Mouse (Mus musculus) heart, embryonic 13.5 days (tissue): ENCODE data around the gene Arhgap20. TPM values are rescaled to one million over a fixed set of nuclear protein-coding genes. Genes with fewer than 3 reads are reported as not detected.

ENCODE experiments used
- ATAC-seq: fragments of 200-750 bp; cut with Nextera tagmentation; 2 replicates; pipeline ENCODE4 v1.8.0; 2017; ENCODE audit warnings: moderate TSS enrichment; ENCODE audit not compliant: insufficient number of reproducible peaks, low FRiP score, low TSS enrichment; ENCODE audit errors: extremely low read depth
- H3K27ac ChIP-seq: fragments of 300-500 bp; sonication (generic); replicated peaks from 2 replicates; pipeline ENCODE4 v1.5.1; 2015; ENCODE audit warnings: moderate library complexity, mild to moderate bottlenecking, inconsistent platforms
- H3K27me3 ChIP-seq: fragments of 300-500 bp; sonication (generic); replicated peaks from 2 replicates; pipeline ENCODE4 v1.6.1; 2015; ENCODE audit warnings: mild to moderate bottlenecking, inconsistent platforms
- H3K36me3 ChIP-seq: fragments of 300-500 bp; sonication (generic); 2 replicates; pipeline ENCODE4 v1.6.1; 2015; ENCODE audit warnings: mild to moderate bottlenecking, inconsistent platforms
- H3K4me1 ChIP-seq: fragments of 300-500 bp; sonication (generic); 2 replicates; pipeline ENCODE4 v1.6.1; 2015; ENCODE audit warnings: inconsistent platforms
- H3K4me2 ChIP-seq: fragments of 300-500 bp; sonication (generic); 2 replicates; pipeline ENCODE4 v1.6.1; 2015; ENCODE audit warnings: inconsistent platforms, mild to moderate bottlenecking, moderate library complexity
- H3K4me3 ChIP-seq: fragments of 300-500 bp; sonication (generic); 2 replicates; pipeline ENCODE4 v1.5.1; 2015; ENCODE audit warnings: moderate library complexity, mild to moderate bottlenecking, inconsistent platforms
- H3K9ac ChIP-seq: fragments of 300-500 bp; sonication (generic); 2 replicates; pipeline ENCODE4 v1.6.1; 2015; ENCODE audit warnings: inconsistent platforms, mild to moderate bottlenecking, moderate library complexity
- H3K9me3 ChIP-seq: fragments of 300-500 bp; sonication (generic); 2 replicates; pipeline ENCODE4 v1.6.1; 2016; ENCODE audit warnings: inconsistent platforms
- WGBS: fragments of 180-500 bp; shearing (Covaris S2); methylation state at CpG from one replicate; pipeline ENCODE4 v1.1.7; 2015; ENCODE audit warnings: mixed read lengths; 5-methylcytosine and 5-hydroxymethylcytosine counted together
- polyA plus RNA-seq: library from polyadenylated mRNA; unstranded; fragments of >200 nt; fragmentation: Nextera tagmentation; extraction: Ambion mirVana; gene quantifications from 2 replicates; pipeline ENCODE4 v1.2.1, GENCODE M21; 2015

Gene Arhgap20
- polyA plus RNA-seq = 0.97 and 1.5 TPM in 2 replicates

GRCm38 (mm10) chr9:51764921-51765416 is at the start of gene Arhgap20:
Arhgap20 (plus strand) TSS chr9:51765337.
- Histone ChIP-seq H3K4me2 (peak within 1 kb of the TSS; percentile 98), H3K27me3 (peaks cover 70% of the 10 kb centered on the region), H3K9me3 (no peaks in the 10 kb centered on the region), H3K27ac (0 out of 2 replicates have a peak within 1 kb of the TSS, but pooled peaks have one; percentile 8), H3K9ac (peak within 1 kb of the TSS; percentile 82), H3K4me3 (peak within 1 kb of the TSS; percentile 81), H3K4me1 (peaks cover 27% of the 10 kb centered on the region), H3K36me3 (no peaks in the 10 kb centered on the region)
- under 1% methylated on average over 44 of the region's 77 CpGs for WGBS
- ATAC-seq = peak; percentile 65

- 74% methylated on average over 3 of the region's 3 CpGs for WGBS
- no peak overlapping the region for H3K9ac ChIP-seq
- no peaks in the 10 kb centered on the region for H3K9me3 ChIP-seq
- H3K27ac ChIP-seq = no peak overlapping the region
- no peak overlapping the region for H3K4me3 ChIP-seq
- H3K27me3 ChIP-seq = no peaks in the 10 kb centered on the region
- no peak overlapping the region for H3K4me2 ChIP-seq
- ATAC-seq = no peak
- H3K4me1 ChIP-seq = peaks cover 8% of the 10 kb centered on the region
- no peaks in the 10 kb centered on the region for H3K36me3 ChIP-seq
These were observed 46.3 kb upstream of the Arhgap20 start for GRCm38 (mm10) chr9:51718793-51719192.

- ATAC-seq = no peak
- 43% methylated on average over 6 of the region's 6 CpGs for WGBS
- Histone ChIP-seq H3K4me3 (no peak overlapping the region), H3K4me2 (no peak overlapping the region), H3K9ac (no peak overlapping the region), H3K9me3 (no peaks in the 10 kb centered on the region), H3K36me3 (no peaks in the 10 kb centered on the region), H3K27me3 (no peaks in the 10 kb centered on the region), H3K4me1 (peaks cover 4% of the 10 kb centered on the region; the same call in 1 of the 2 replicates), H3K27ac (peak overlapping the region; percentile 25; the same call in 1 of the 2 replicates)
These were observed 37.2 kb upstream of the Arhgap20 start for GRCm38 (mm10) chr9:51727960-51728359.

GRCm38 (mm10) chr9:51735180-51736034 is 29.7 kb upstream of the Arhgap20 start:
- H3K27ac ChIP-seq = no peak overlapping the region
- no peak overlapping the region for H3K4me2 ChIP-seq
- WGBS = 63% methylated on average over 9 of the region's 9 CpGs
- no peaks in the 10 kb centered on the region for H3K9me3 ChIP-seq
- no peaks in the 10 kb centered on the region for H3K4me1 ChIP-seq
- no peak overlapping the region for H3K4me3 ChIP-seq
- H3K27me3 ChIP-seq = no peaks in the 10 kb centered on the region
- H3K9ac ChIP-seq = no peak overlapping the region
- H3K36me3 ChIP-seq = no peaks in the 10 kb centered on the region
- ATAC-seq = no peak

GRCm38 (mm10) chr9:51736750-51737368 is 28.3 kb upstream of the Arhgap20 start:
- WGBS = 74% methylated on average over 5 of the region's 5 CpGs

GRCm38 (mm10) chr9:51738349-51738748 is 26.8 kb upstream of the Arhgap20 start:
- Histone ChIP-seq H3K4me1 (no peaks in the 10 kb centered on the region), H3K27me3 (no peaks in the 10 kb centered on the region), H3K27ac (no peak overlapping the region), H3K36me3 (no peaks in the 10 kb centered on the region), H3K4me2 (no peak overlapping the region), H3K9ac (no peak overlapping the region), H3K9me3 (no peaks in the 10 kb centered on the region), H3K4me3 (no peak overlapping the region)
- WGBS = 87% methylated on average over 9 of the region's 9 CpGs
- ATAC-seq = no peak

More at GRCm38 (mm10) chr9:51736750-51737368, 28.3 kb upstream of the Arhgap20 start:
- Histone ChIP-seq H3K4me3 (no peak overlapping the region), H3K27ac (no peak overlapping the region), H3K9me3 (no peaks in the 10 kb centered on the region), H3K9ac (no peak overlapping the region), H3K36me3 (no peaks in the 10 kb centered on the region), H3K4me1 (no peaks in the 10 kb centered on the region), H3K4me2 (no peak overlapping the region), H3K27me3 (no peaks in the 10 kb centered on the region)
- ATAC-seq = no peak

- H3K36me3 ChIP-seq = no peaks in the 10 kb centered on the region
- ATAC-seq = no peak
- H3K27me3 ChIP-seq = no peaks in the 10 kb centered on the region
- no peak overlapping the region for H3K9ac ChIP-seq
- no peaks in the 10 kb centered on the region for H3K9me3 ChIP-seq
- H3K27ac ChIP-seq = no peak overlapping the region
- H3K4me2 ChIP-seq = no peak overlapping the region
- no peaks in the 10 kb centered on the region for H3K4me1 ChIP-seq
- H3K4me3 ChIP-seq = no peak overlapping the region
- WGBS = 79% methylated on average over 4 of the region's 4 CpGs
These were observed 25.3 kb upstream of the Arhgap20 start for GRCm38 (mm10) chr9:51739826-51740225.

GRCm38 (mm10) chr9:51750144-51750543 is 15.0 kb upstream of the Arhgap20 start:
- 50% methylated on average over 4 of the region's 4 CpGs for WGBS
- Histone ChIP-seq H3K4me2 (no peak overlapping the region), H3K36me3 (no peaks in the 10 kb centered on the region), H3K4me3 (no peak overlapping the region), H3K9ac (no peak overlapping the region), H3K27me3 (no peaks in the 10 kb centered on the region), H3K4me1 (peaks cover 10% of the 10 kb centered on the region; the same call in 1 of the 2 replicates), H3K27ac (no peak overlapping the region), H3K9me3 (no peaks in the 10 kb centered on the region)
- no peak for ATAC-seq

- Histone ChIP-seq H3K4me1 (peaks cover 12% of the 10 kb centered on the region), H3K9me3 (no peaks in the 10 kb centered on the region), H3K4me3 (no peak overlapping the region), H3K4me2 (no peak overlapping the region), H3K36me3 (no peaks in the 10 kb centered on the region), H3K9ac (no peak overlapping the region), H3K27me3 (peaks cover 50% of the 10 kb centered on the region), H3K27ac (no peak overlapping the region)
- ATAC-seq = no peak
- 76% methylated on average over 2 of the region's 2 CpGs for WGBS
These were observed 4.1 kb upstream of the Arhgap20 start for GRCm38 (mm10) chr9:51761003-51761402.

GRCm38 (mm10) chr9:51764041-51764875 is 879 bp upstream of the Arhgap20 start:
- Histone ChIP-seq H3K4me1 (peaks cover 27% of the 10 kb centered on the region), H3K9ac (peak overlapping the region; percentile 82), H3K4me2 (peak overlapping the region; percentile 98), H3K27ac (0 out of 2 replicates have a peak overlapping the region, but pooled peaks have one; percentile 8), H3K27me3 (peaks cover 73% of the 10 kb centered on the region), H3K4me3 (peak overlapping the region; percentile 81), H3K9me3 (no peaks in the 10 kb centered on the region), H3K36me3 (no peaks in the 10 kb centered on the region)
- 6% methylated on average over 12 of the region's 12 CpGs for WGBS
- no peak for ATAC-seq
